Mouse (Mus musculus): ENCODE results near the gene Htra3.

The Htra3 gene

DNA sequence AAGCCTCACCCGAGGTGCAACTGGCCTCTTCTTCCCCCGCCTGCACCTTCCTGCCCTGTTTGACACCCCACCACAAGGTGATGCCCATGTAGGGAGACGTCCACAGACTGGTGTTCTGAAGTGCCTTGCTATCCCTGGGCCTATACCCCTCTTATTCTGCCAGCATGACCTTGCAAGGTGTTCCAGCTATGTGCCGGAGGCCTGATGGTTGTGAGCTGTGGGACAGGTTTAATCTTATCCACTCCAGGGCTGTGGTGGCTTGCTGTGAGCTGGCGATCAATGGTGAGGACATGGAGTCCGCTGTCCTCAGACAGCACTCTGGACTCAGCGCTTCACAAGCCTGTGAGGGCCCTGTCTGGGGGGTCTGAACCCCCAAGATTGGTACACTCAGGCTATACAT, 69.2 kb downstream of the Htra3 start:
- no peak for DNase-seq

DNA sequence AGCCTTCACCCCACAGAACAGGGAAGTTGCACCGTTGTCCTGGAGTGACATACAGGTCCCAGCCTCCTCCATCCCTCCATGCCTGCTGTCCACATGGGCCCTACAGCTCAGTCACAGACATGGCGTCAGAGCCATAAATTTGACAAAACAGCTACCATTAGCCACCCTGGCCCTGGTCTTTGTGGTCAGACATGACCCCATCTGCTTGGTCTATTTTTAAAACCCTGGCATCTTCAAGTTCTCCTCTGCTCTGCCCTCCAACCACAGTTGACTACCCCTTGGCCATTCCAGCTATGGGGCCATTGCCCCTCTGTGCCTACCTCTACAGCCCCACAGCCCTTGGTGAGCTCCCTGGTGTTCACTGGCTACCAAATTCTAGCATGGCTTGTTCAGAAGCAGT, 69.6 kb downstream of the Htra3 start:
- no peak for DNase-seq

DNA sequence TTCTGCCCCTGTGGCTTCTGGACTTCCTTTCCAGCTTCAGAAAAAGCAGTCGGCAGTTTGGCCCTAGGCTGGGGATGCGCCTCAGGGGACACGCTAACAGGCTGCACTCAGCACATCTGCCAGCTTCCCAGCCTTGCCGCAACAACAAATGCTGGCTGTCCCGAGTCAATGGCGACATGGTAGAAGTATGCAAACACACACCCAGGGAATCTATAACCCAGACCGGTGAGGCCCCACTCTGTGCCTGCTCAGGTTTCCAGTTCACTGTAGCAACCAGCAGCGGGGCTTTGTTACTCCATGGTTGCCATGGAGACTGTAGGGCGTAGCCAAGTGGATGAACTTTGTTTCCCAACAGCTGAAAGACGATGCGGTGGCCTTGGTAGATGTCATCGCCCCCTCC, 70.2 kb downstream of the Htra3 start:
- peak in 1 of 2 experiments; percentile 13 for DNase-seq

DNA sequence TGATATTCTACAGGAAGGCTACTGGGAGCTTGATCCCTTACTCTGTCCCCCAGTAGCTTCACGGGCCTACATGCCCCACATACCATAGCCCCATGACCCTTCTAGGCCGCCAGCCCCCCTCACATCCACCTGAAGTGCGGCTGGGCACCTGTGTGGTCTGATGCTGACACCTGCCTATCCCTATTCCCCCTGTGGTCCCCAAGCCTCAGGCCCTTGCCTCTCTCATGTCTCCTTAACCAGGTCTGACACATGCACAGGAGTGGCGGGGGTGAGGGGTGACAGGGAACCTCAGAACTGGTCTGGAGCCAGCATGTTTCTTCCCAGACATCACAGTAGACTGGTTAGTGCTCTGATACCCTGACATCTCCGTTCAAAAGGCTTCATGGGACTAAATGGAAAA, 71.0 kb downstream of the Htra3 start:
- no peak for DNase-seq

DNA sequence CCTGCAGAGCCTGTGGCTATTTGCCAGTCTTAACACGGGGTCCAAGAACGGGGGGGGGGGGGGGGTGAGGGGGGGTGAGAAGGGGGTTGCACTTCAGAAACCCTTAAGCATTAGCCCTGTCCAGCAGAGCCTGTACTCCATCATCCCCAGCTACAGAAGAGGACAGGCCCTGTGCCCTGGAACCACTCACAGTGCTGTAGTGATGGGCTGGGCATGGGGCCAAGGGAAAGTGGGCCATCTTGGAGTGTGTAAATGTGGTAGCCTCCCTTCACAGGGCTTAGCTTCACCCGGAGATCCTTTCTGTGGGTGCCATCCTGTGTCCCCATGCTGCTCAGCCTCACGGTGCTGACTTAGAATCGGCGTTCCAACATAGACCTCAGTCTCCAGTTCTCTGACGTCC, 71.8 kb downstream of the Htra3 start:
- DNase-seq, result peak; percentile 48 to 67

DNA sequence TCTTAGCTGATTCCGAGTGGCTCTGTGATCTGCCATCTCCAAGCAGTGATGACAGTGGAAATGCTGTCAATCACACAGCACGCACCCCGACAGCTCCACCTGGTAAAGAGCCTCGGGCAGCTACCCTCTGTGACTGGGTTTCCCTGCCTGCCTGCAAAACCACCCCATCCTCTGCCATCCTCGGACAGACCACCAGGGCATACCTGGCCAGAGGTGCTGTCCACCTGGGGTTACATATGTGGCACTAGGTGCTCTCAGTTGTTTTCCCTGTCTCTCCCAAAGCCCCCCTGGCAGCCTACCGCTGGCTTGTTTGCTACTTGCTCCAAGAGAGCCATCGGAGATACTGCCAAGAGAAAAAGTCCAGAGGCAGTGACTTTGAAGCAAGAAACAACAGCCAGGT, 72.8 kb downstream of the Htra3 start:
- DNase-seq, result no peak

DNA sequence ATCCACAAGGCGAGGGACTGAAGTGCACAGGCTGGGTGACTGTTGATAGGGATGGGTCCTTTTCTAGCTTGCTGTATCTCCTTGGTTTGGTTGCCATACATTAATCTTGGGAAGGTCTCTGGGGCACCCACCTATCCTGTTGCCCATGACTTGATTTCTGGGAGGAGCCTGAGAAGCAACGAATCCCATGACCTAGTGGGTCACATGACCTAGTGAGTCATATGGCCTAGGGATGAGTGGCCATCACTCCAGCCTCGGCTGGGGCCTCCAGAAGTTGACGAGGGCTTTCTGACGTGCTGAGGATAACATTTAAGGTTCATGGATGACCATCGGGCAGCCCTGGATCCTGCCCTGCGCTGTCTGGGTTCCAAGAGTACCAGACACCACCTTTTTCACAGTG, 74.2 kb downstream of the Htra3 start:
- DNase-seq, result no peak

Data from cerebellum, postnatal 14 days (tissue).